Mouse (Mus musculus): ENCODE measurements around the gene Tmem108. TPM values are rescaled to one million over a fixed set of nuclear protein-coding genes. Genes with fewer than 3 reads are reported as not detected.

The Tmem108 gene
- polyA plus RNA-seq, 1 experiment from 2014 or later, result 108 TPM

GRCm38 (mm10) chr9:103549178-103549577 lies 212.5 kb downstream of the Tmem108 start:
- Histone ChIP-seq H3K27ac (ENCODE audit: low read depth, low read length) (no peak overlapping the region), H3K4me2 (no peak overlapping the region), H3K9me3 (replicated peaks; ENCODE audit: control insufficient read depth, low read length) (no peaks in the 10 kb centered on the region), H3K36me3 (ENCODE audit: control insufficient read depth, insufficient read depth, low read length) (no peaks in the 10 kb centered on the region), H3K9ac (ENCODE audit: low read depth, low read length) (no peak overlapping the region), H3K4me3 (ENCODE audit: low read depth, low read length) (no peak overlapping the region), H3K27me3 (ENCODE audit: control insufficient read depth, insufficient read depth, low read length) (no peaks in the 10 kb centered on the region), H3K4me1 (ENCODE audit: control insufficient read depth, insufficient read depth, low read length) (0 out of 2 replicates have a peak, but pooled peaks cover 2% of the 10 kb centered on the region)
- ATAC-seq (replicated peaks; ENCODE audit: insufficient number of reproducible peaks, low FRiP score, low TSS enrichment), result no peak
- WGBS (ENCODE audit: insufficient replicate concordance), result 75% methylated on average over 3 of the region's 3 CpGs

DNA sequence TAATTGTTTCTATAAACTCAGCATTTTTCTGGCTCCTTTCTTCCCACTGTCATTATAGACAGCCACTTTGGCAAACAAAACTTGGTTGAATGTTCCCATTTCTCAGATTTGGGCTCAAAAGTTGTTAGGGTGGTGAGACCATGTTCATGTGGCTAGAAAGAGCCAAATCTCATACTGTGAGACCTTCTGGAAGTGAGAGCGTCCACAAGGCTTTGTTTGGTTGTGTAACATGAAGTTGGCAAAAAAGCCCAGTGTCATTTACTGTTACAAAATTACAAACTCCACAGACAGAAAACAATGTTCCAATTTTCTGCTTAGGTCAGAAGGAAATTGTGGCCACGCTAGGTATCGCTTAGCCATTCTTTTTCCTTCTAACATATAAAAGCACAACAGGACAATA lies 213.0 kb downstream of the Tmem108 start:
- no peak for ATAC-seq (replicated peaks; ENCODE audit: insufficient number of reproducible peaks, low FRiP score, low TSS enrichment)
- H3K4me3 ChIP-seq (ENCODE audit: low read depth, low read length), result no peak overlapping the region
- 85% methylated on average over 3 of the region's 3 CpGs for WGBS (ENCODE audit: insufficient replicate concordance)
- no peak overlapping the region for H3K27ac ChIP-seq (ENCODE audit: low read depth, low read length)
- H3K27me3 ChIP-seq (ENCODE audit: control insufficient read depth, insufficient read depth, low read length), result no peaks in the 10 kb centered on the region
- no peak overlapping the region for H3K4me2 ChIP-seq
- H3K9ac ChIP-seq (ENCODE audit: low read depth, low read length), result no peak overlapping the region
- no peaks in the 10 kb centered on the region for H3K9me3 ChIP-seq (replicated peaks; ENCODE audit: control insufficient read depth, low read length)
- H3K36me3 ChIP-seq (ENCODE audit: control insufficient read depth, insufficient read depth, low read length), result no peaks in the 10 kb centered on the region
- H3K4me1 ChIP-seq (ENCODE audit: control insufficient read depth, insufficient read depth, low read length), result peaks cover 5% of the 10 kb centered on the region

GRCm38 (mm10) chr9:103546695-103547645 lies 214.7 kb downstream of the Tmem108 start:
- peaks cover 3% of the 10 kb centered on the region for H3K4me1 ChIP-seq (ENCODE audit: control insufficient read depth, insufficient read depth, low read length)
- H3K4me3 ChIP-seq (ENCODE audit: low read depth, low read length), result no peak overlapping the region
- H3K4me2 ChIP-seq, result no peak overlapping the region
- no peak overlapping the region for H3K9ac ChIP-seq (ENCODE audit: low read depth, low read length)
- no peak for ATAC-seq (replicated peaks; ENCODE audit: insufficient number of reproducible peaks, low FRiP score, low TSS enrichment)
- H3K27me3 ChIP-seq (ENCODE audit: control insufficient read depth, insufficient read depth, low read length), result no peaks in the 10 kb centered on the region
- H3K27ac ChIP-seq (ENCODE audit: low read depth, low read length), result no peak overlapping the region
- WGBS (ENCODE audit: insufficient replicate concordance), result 75% methylated on average over 22 of the region's 22 CpGs
- no peaks in the 10 kb centered on the region for H3K9me3 ChIP-seq (replicated peaks; ENCODE audit: control insufficient read depth, low read length)
- no peaks in the 10 kb centered on the region for H3K36me3 ChIP-seq (ENCODE audit: control insufficient read depth, insufficient read depth, low read length)

DNA sequence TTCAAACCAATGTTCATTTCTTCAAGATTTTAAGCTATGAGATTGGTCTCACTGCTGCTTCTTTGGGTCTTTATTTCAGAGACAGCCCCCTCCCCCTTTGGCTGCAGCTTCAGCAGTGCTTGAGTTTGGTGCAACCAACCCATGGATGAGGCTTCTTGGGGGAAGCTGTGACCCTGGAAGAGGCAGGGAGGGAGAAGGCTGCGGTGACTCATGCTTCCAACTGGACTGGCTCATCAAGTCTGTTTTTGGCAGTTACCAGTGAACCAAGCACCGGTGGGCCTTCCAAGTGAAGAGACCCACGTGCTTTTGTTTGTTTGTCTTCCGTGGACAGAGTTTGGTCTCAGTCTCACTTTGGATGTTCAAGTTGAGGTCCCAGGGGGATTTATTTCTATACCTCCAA lies 215.9 kb downstream of the Tmem108 start:
- 79% methylated on average over 4 of the region's 4 CpGs for WGBS (ENCODE audit: insufficient replicate concordance)
- Histone ChIP-seq H3K27me3 (ENCODE audit: control insufficient read depth, insufficient read depth, low read length) (no peaks in the 10 kb centered on the region), H3K9ac (ENCODE audit: low read depth, low read length) (no peak overlapping the region), H3K9me3 (replicated peaks; ENCODE audit: control insufficient read depth, low read length) (no peaks in the 10 kb centered on the region), H3K4me2 (no peak overlapping the region), H3K4me3 (ENCODE audit: low read depth, low read length) (no peak overlapping the region), H3K27ac (ENCODE audit: low read depth, low read length) (no peak overlapping the region), H3K36me3 (ENCODE audit: control insufficient read depth, insufficient read depth, low read length) (no peaks in the 10 kb centered on the region), H3K4me1 (ENCODE audit: control insufficient read depth, insufficient read depth, low read length) (peaks cover 3% of the 10 kb centered on the region)
- ATAC-seq (replicated peaks; ENCODE audit: insufficient number of reproducible peaks, low FRiP score, low TSS enrichment), result no peak

DNA sequence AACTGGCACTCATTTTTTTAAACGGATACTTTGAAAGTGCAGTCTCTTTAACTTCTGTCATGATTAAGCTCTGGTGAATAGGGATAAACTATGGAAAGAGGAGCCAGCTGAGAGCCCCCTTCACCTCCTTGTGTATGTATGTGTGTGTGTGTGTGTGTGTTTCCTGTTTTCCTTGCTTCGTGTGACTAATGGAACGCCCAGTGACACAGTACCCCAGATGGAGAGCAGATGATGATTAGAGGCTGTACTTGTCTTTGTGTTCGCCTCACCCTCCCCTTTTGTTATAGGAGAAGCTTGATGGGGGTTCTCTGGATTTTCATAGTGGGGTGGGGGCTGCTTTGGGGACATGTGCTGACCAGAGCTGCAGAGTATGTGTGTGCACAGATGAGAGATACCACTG lies 216.4 kb downstream of the Tmem108 start:
- Histone ChIP-seq H3K9me3 (replicated peaks; ENCODE audit: control insufficient read depth, low read length) (no peaks in the 10 kb centered on the region), H3K9ac (ENCODE audit: low read depth, low read length) (no peak overlapping the region), H3K4me3 (ENCODE audit: low read depth, low read length) (no peak overlapping the region), H3K36me3 (ENCODE audit: control insufficient read depth, insufficient read depth, low read length) (no peaks in the 10 kb centered on the region), H3K27ac (ENCODE audit: low read depth, low read length) (no peak overlapping the region), H3K4me2 (no peak overlapping the region), H3K27me3 (ENCODE audit: control insufficient read depth, insufficient read depth, low read length) (no peaks in the 10 kb centered on the region), H3K4me1 (ENCODE audit: control insufficient read depth, insufficient read depth, low read length) (peaks cover 4% of the 10 kb centered on the region)
- WGBS (ENCODE audit: insufficient replicate concordance), result 42% methylated on average over 4 of the region's 4 CpGs
- ATAC-seq (replicated peaks; ENCODE audit: insufficient number of reproducible peaks, low FRiP score, low TSS enrichment), result no peak

DNA sequence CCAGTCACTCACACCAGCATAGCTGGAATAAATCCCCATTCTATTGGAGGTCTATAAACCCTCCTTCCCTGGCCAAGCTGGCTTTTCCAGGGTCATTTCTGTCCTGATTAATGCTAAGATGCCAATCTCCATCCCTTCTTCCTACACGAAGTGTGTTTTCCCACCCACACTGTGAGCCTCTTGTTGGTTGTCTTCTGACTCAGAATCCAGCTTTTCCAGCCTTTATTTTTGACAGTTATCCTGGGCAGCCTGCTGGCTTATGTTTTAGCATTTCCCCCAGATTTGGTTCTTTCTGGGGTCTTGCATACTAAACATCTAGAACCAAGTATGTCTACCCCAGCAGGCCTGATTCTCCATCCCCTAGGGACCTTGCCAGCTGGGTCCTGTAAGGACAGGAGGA lies 217.0 kb downstream of the Tmem108 start:
- H3K4me1 ChIP-seq (ENCODE audit: control insufficient read depth, insufficient read depth, low read length), result peaks cover 10% of the 10 kb centered on the region
- no peaks in the 10 kb centered on the region for H3K36me3 ChIP-seq (ENCODE audit: control insufficient read depth, insufficient read depth, low read length)
- no peak overlapping the region for H3K9ac ChIP-seq (ENCODE audit: low read depth, low read length)
- no peak for ATAC-seq (replicated peaks; ENCODE audit: insufficient number of reproducible peaks, low FRiP score, low TSS enrichment)
- WGBS (ENCODE audit: insufficient replicate concordance), result 68% methylated on average over 1 of the region's 1 CpGs
- H3K9me3 ChIP-seq (replicated peaks; ENCODE audit: control insufficient read depth, low read length), result no peaks in the 10 kb centered on the region
- H3K4me2 ChIP-seq, result no peak overlapping the region
- H3K4me3 ChIP-seq (ENCODE audit: low read depth, low read length), result no peak overlapping the region
- no peaks in the 10 kb centered on the region for H3K27me3 ChIP-seq (ENCODE audit: control insufficient read depth, insufficient read depth, low read length)
- no peak overlapping the region for H3K27ac ChIP-seq (ENCODE audit: low read depth, low read length)

- H3K9me3 ChIP-seq (replicated peaks; ENCODE audit: control insufficient read depth, low read length), result no peaks in the 10 kb centered on the region
- H3K4me2 ChIP-seq, result no peak overlapping the region
- peaks cover 10% of the 10 kb centered on the region for H3K4me1 ChIP-seq (ENCODE audit: control insufficient read depth, insufficient read depth, low read length)
- ATAC-seq (replicated peaks; ENCODE audit: insufficient number of reproducible peaks, low FRiP score, low TSS enrichment), result no peak
- WGBS (ENCODE audit: insufficient replicate concordance), result 71% methylated on average over 8 of the region's 8 CpGs
- no peaks in the 10 kb centered on the region for H3K36me3 ChIP-seq (ENCODE audit: control insufficient read depth, insufficient read depth, low read length)
- H3K27ac ChIP-seq (ENCODE audit: low read depth, low read length), result no peak overlapping the region
- no peaks in the 10 kb centered on the region for H3K27me3 ChIP-seq (ENCODE audit: control insufficient read depth, insufficient read depth, low read length)
- no peak overlapping the region for H3K4me3 ChIP-seq (ENCODE audit: low read depth, low read length)
- no peak overlapping the region for H3K9ac ChIP-seq (ENCODE audit: low read depth, low read length)
These were observed 221.1 kb downstream of the Tmem108 start for GRCm38 (mm10) chr9:103540518-103540917.

DNA sequence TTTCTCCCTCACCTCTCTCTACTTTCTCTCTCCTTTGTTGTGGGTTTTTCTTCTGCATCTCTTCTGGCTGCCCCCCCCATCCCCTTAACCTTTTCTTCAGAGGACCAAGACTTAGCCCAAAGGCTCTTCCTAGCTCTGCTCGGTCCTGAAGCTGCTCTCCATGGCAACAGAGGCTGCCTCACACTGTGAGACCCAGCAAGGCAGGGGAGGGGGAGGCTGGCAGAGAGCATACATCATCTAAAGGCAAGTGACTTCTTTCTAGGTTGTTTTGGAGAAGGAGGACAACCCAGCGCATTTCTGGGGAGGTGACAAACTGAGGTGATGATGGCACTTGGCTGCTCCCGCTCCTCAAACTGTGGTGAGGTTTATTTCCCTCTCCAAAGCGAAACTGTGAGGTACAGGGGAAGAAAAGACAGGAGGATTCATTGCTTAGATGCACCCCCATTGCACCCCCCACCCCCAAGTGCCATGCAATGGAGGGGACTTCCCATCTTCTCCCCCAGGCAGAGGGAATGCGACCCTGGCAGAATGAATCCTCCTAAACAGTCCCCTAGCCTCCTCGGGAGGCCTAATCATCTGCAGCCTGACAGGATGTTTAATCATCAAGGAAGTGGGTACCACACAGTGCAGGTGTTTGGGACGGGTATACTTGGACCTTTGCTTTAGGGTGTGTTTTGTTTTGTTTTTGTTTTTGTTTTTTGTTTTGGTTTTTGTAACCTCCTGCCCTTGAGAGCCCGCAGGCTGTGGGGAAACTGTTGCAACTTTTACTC lies 223.4 kb downstream of the Tmem108 start:
- no peak for ATAC-seq (replicated peaks; ENCODE audit: insufficient number of reproducible peaks, low FRiP score, low TSS enrichment)
- Histone ChIP-seq H3K27me3 (ENCODE audit: control insufficient read depth, insufficient read depth, low read length) (no peaks in the 10 kb centered on the region), H3K9me3 (replicated peaks; ENCODE audit: control insufficient read depth, low read length) (no peaks in the 10 kb centered on the region), H3K27ac (ENCODE audit: low read depth, low read length) (no peak overlapping the region), H3K9ac (ENCODE audit: low read depth, low read length) (no peak overlapping the region), H3K36me3 (ENCODE audit: control insufficient read depth, insufficient read depth, low read length) (no peaks in the 10 kb centered on the region), H3K4me1 (ENCODE audit: control insufficient read depth, insufficient read depth, low read length) (peaks cover 6% of the 10 kb centered on the region; the same call in 1 of the 2 replicates), H3K4me3 (ENCODE audit: low read depth, low read length) (no peak overlapping the region), H3K4me2 (no peak overlapping the region)
- WGBS (ENCODE audit: insufficient replicate concordance), result 46% methylated on average over 8 of the region's 8 CpGs

All from heart, embryonic 11.5 days (tissue).